Mouse (Mus musculus) liver, embryonic 14.5 days (tissue): ENCODE data around the gene Zfc3h1.

ENCODE experiments used
- CTCF ChIP-seq: IDR thresholded peaks from 2 replicates; pipeline ENCODE4 v1.5.1; 2016; ENCODE audit warnings: antibody characterized with exemption, low read depth, control low read depth
- EP300 ChIP-seq: IDR thresholded peaks from 2 replicates; pipeline ENCODE4 v1.6.1; 2016; ENCODE audit warnings: antibody characterized with exemption, low read depth

- no peak for TF ChIP-seq CTCF
- TF ChIP-seq EP300: no peak
Observed at GRCm38 (mm10) chr10:115470621-115471334, 86.0 kb downstream of the Zfc3h1 start.
